Mouse (Mus musculus) heart, adult 2 months (tissue): ENCODE measurements around the gene Lbhd1.

Experiments used
- CTCF ChIP-seq: fragments of 200-600 bp; IDR thresholded peaks from 2 replicates; pipeline ENCODE4 v1.8.1; 2022; ENCODE audit warnings: antibody characterized with exemption, mild to moderate bottlenecking, moderate library complexity
- POLR2A ChIP-seq: fragments of 200-500 bp; IDR thresholded peaks from 2 replicates; pipeline ENCODE4 v1.6.1; 2011; ENCODE audit warnings: mild to moderate bottlenecking, low read depth, low read length, control low read depth; ENCODE audit not compliant: insufficient read depth

DNA sequence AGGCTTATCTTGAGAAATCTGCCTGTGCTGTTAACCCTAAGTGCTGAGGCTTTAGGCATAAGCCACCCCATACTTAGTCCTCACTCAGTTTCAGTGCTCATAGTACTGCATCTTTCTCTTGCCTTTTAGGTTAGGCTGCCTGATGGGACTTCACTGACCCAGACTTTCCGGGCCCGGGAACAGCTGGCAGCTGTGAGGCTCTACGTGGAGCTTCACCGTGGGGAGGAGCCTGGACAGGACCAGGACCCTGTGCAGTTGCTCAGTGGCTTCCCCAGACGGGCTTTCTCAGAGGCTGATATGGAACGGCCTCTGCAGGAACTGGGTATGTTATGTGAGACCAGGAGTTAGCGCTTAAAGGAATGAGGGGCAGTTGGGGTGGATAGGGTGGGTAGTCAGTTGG, 8.5 kb upstream of the Lbhd1 start:
- TF ChIP-seq POLR2A (no peak), CTCF (no peak)
